Mouse (Mus musculus) erythroid progenitor cell, adult 5-6 weeks (primary cell): ENCODE measurements around the gene C2. TPM values are rescaled to one million over a fixed set of nuclear protein-coding genes. Genes with fewer than 3 reads are reported as not detected.

Experiments used
- ATAC-seq: replicated peaks from 2 replicates; pipeline ENCODE4 v1.8.0; 2016; ENCODE audit warnings: moderate number of reproducible peaks, mild to moderate bottlenecking, moderate TSS enrichment, inconsistent platforms; ENCODE audit not compliant: poor library complexity, low FRiP score, severe bottlenecking
- total RNA-seq, 2 experiments: library from RNA; stranded (forward) in 1 of 2; stranded (reverse) in 1 of 2; fragments of 150-400 nt in 1 of 2; fragments of 186-747, 209-891 nt in 1 of 2; gene quantifications; 2 replicates each; pipeline versions ENCODE4 v1.2.3 to v1.2.4; 2015 to 2017; ENCODE audit warnings: low replicate concordance in 2 of 2

The C2 gene
- total RNA-seq, 2 experiments from 2014 or later = 23.5 TPM; not detected in 1

GRCm38 (mm10) chr17:34884704-34885103 lies 13.4 kb downstream of the C2 start:
- no peak for ATAC-seq

- ATAC-seq = no peak
These were observed 14.7 kb downstream of the C2 start for GRCm38 (mm10) chr17:34883332-34883731.

- ATAC-seq = no peak
These were observed 16.3 kb downstream of the C2 start, which contains the start of gene Gm20547 for GRCm38 (mm10) chr17:34881683-34882310. Gm20547 (minus strand) TSS chr17:34882042.

GRCm38 (mm10) chr17:34881166-34881565 lies 16.9 kb downstream of the C2 start:
- no peak for ATAC-seq

DNA sequence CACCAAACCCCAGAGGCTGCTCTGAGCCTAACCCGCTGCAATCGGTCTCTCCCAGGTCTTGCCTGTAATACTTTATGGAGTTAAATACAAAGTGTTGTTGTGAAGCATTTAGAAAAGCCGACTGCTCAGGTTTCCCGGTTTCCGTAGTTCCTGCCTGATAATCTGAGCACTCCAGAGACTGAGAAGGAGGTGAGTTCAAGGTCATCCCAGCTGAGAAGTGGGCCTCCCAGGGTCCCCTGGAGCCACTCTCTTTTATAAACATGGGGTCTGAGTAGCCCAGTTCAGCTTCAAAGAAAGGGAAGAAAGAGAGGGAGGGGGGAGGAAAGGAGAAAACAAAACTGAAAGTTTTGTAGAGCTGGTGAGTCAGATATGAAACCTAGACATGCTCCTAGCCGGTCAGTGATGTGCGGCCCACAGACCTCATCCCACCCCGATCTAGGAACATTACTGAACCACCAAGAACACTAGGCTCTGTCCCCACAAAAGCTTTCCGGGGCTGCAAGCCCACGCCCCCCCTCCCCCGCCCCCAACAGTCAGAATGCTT lies 18.7 kb downstream of the C2 start, which contains the start of gene Zbtb12:
Zbtb12 (plus strand) TSS at position 148 of the 544 bp plus-strand sequence.
- ATAC-seq = no peak

DNA sequence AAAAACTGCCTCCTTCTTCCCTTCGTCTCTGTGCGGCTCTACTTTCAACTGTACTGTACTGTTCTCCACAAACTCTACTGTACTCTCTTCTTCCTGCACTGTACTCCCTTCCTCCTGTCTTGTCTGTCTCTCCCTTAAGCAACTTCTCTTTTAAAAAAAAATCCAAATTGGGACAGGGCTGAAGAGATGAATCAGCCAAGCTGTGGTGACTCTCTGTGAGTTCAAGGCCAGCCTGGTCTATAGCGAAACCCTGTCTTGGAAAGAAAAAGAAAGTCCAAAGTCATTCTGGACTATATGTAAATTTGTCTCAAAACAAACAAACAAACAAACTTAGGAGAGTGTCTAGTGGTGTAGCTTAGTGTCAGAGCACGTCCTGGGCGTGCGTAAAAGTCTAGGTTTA lies 23.7 kb downstream of the C2 start:
- ATAC-seq = no peak

DNA sequence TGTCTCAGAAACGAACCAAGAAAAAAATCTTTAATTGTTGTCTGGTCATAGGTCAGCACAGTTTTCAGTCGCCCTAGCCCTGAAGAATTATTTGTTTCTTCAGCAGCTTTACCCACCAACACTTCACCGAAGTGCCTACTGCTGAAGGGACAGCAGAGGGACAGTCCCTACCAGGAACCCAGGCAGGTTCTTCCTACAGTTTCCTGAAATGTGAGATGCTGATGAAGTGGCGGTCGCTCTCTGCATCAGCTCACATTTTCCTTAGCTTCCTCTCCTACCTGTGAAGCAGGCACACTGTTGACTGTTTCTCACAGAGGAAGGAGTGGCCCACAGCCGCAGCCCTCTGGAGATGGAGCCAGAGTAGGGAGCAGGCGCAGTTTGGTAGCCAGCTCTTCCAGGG lies 32.1 kb downstream of the C2 start:
- ATAC-seq = no peak

DNA sequence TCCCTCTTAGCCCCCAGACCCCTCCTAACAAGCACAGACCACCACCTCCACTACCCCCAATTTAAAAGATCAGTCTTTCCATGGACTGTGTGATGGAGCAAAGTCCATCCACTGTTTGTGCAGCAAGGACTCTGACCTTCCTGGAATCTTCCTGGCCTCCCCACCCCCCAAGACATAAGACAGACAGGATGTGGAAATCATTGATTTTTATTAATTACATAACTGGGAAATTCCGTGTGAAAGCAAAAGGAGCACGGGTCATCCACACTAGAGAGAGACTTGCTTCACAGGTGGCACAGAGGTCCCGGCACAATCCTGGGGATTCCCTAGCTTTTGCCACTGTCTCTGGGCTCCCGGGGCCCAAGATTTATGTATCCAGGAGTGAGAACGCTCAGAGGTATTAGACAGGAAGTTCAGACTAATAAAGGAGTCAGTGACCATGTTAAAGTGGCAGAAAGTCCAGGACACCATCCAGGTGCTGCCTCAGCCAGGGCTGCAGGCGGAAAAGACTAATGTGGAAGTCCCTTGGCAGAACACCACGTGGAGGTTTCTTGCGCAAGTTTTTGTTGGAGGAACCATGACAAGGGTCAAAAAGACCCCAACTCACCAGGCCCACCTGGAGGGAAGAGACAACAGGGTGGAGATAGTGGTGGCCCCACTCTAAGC lies 35.5 kb downstream of the C2 start, which contains the start of gene Cfb:
Cfb (minus strand) TSS at position 103 of the 666 bp plus-strand sequence.
- ATAC-seq = no peak

GRCm38 (mm10) chr17:34861704-34862415 lies 36.2 kb downstream of the C2 start:
- ATAC-seq = no peak

GRCm38 (mm10) chr17:34860514-34860913 lies 37.6 kb downstream of the C2 start:
- ATAC-seq = no peak

- no peak for ATAC-seq
These were observed 39.4 kb downstream of the C2 start for GRCm38 (mm10) chr17:34858670-34859069.

DNA sequence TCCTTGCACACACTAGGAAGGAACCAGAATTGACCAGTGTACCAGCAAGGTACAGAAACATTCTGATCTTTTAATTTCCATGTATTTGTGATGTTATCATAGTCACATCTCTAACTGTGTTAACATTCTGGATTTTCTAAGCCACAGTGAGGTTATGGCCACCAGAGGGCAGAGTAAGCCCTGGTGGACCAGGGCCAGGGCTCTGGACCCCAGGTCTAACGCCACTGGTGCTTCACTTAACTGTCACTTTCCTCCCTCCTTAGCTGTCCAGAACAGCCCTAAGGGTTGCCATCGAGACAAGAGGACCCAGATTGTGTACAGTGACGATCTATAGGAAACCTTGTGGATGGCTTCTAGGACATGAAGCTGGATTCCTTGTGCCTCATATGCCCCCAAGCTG lies 42.2 kb downstream of the C2 start:
- ATAC-seq = no peak

DNA sequence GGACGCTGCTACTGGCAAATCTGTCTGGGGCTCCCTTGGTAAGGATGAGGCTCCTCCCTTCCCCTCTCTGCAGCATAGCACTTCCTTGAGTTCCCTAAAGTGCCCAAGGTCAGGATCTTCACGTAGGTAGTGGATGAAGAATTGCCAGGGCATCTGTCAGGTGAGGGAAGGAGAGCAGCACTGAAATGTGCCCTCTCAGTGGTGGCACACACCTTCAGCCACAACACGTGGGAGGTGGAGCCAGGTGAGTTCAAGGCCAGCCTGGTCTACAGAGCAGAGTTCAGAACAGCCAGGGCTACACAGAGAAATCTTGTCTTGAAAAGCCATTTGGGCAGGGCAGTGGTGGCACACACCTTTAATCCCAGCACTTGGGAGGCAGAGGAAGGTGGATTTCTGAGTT lies 43.3 kb downstream of the C2 start:
- no peak for ATAC-seq

DNA sequence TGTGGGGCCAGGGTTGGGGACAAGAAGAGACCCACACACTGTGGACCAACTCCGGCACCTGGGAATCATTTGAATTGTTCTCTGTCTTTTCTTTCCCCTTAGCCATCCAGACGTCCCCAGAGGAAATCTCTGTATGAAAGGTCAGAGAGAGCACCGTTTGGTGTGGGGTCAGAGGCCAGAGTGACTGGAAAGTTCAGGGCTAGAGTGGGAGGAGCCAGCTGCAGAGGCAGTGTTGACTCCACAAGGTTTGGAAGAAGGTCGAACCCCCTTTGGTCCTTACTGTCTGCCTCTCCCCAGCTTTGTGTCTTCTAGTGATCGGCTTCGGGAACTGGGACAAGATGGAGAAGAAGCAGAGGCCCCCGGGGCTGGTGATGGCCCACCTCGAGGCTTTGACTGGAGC lies 44.6 kb downstream of the C2 start:
- ATAC-seq = no peak

- peak; percentile 18; the same call in 1 of the 2 replicates for ATAC-seq
These were observed 47.4 kb downstream of the C2 start for GRCm38 (mm10) chr17:34850517-34851125.

- peak; percentile 97 for ATAC-seq
These were observed 48.1 kb downstream of the C2 start, which contains the start of the genes Skiv2l and Nelfe for GRCm38 (mm10) chr17:34849722-34850516. Skiv2l (minus strand) TSS chr17:34850210. Nelfe (plus strand) TSS chr17:34850391.

DNA sequence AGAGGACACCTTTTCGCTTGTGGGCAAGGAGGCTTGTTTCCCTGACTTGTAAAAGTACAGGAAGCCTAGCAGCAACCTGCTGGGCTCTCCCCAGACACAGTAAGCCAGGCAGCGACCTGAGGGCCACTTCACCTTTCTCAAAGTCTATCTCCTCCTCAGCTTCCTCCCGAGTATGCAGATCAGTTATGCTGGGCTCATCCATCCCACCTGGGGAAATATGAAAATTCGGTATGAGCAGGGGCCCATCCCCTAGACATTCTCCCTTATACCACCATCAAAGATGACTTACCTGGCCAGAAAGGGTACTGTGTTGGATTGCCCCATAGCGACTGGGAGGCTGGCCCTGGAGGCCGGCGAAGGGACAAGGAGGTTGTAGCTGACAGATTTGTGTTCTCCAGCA lies 50.5 kb downstream of the C2 start:
- ATAC-seq = no peak

DNA sequence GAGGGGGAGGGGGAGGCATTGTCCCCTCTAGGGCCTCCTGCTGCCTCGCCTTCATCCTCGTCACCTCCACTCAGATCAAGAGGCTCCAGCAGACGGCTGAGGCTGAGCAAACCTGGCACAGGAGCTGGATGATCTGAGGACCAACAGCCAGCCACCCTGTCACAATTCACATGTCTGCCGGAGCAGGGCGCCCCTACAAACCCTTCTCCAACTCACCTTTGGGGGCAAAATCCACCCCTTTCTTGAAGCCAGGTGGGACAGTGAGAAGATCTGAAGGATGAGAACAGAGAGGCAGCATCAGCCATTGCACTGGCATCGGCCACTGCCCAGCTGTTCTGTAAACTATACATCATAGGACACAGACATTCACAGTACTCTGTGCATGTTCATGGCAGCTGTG lies 50.9 kb downstream of the C2 start:
- ATAC-seq = no peak

DNA sequence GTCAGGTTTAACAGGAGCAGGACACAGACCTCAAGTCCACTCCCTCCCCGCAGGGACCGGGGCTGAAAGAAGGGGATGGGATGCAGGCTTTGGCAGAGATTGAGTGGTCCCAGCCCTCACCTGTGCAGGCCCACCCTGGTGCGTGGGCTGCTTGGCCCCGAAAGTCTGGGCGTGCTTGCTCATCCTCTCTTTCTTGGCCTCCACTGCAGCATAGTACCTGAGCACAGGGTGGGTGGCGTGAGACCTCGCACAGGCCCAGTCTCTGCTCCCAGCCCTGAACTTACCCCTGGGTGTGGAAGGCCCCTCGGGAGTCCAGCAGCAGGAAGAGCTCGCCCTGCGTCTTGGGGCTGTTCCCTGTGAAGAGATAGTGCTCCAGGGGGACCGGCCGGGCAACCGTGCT lies 53.2 kb downstream of the C2 start:
- no peak for ATAC-seq
